Mouse (Mus musculus): ENCODE measurements at regions not wholly inside any gene's neighbourhood (a gene's known extent, or its start where the extent isn't known, plus 50 kb on each side); places are given as distances from the start of the nearest gene placed in this dataset.
A peak's percentile ranks its signal among the peaks of the same experiment; 100 is the strongest.

DNA sequence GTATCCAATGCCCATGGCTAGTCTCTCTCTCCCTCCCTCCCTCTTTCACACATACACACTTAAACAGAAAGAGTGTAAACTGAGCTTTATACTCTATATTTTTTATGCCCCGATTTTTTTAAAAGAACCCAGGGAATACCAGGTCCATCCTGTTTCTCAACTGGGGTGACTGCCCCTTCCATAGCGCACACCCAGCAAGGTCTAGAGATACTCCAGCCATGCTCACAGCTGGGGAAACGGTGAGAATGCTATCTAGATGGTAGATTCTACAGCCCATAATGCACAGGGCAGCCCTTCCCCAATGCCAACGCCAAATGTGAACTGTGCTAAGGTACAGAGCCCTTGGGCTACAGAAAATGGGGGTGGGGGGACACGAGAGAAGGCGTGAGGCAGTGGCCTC is 51.2 kb upstream of the Tln2 start:
- ATAC-seq (replicated peaks; ENCODE audit: poor library complexity) = no peak

DNA sequence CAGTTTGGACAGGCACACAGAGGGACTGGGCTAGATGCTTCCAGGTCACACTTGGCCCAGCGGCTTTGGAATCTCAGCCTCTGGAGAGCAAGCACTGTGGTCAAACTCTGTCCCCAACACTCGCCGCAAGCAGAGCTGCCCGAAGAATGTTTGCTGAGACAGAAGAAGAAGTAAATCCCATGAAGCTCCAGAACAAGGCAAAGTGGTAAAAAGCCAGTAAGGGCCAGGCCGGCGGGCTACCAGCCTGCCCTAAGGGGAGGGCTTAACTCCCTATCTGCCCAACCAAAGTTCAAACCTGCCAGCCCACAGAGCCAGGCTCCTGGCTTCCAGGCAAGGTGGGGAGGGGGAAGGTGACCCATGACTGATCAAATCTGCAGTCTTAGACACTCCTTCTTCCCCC is 52.2 kb upstream of the Tln2 start:
- no peak for ATAC-seq (replicated peaks; ENCODE audit: poor library complexity)

DNA sequence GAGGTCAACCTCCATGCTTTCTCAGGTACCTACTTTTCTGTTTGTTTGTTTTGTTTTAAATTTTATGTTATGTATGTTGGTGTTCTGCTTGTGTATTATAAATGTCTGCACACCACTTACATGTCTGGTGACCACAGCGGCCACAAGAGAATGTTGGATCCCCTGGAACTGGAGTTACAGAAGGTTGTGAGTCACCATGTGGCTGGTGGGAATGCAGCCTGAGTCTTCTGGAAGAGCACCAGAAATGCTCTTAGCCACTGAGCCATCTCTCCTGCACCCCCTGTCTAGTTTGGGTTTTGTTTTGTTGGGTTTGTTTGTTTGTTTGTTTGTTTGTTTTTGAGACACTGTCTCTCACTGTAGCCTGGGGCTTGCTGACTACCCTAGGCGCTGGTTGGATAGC is 52.6 kb upstream of the Tln2 start:
- no peak for ATAC-seq (replicated peaks; ENCODE audit: poor library complexity)

DNA sequence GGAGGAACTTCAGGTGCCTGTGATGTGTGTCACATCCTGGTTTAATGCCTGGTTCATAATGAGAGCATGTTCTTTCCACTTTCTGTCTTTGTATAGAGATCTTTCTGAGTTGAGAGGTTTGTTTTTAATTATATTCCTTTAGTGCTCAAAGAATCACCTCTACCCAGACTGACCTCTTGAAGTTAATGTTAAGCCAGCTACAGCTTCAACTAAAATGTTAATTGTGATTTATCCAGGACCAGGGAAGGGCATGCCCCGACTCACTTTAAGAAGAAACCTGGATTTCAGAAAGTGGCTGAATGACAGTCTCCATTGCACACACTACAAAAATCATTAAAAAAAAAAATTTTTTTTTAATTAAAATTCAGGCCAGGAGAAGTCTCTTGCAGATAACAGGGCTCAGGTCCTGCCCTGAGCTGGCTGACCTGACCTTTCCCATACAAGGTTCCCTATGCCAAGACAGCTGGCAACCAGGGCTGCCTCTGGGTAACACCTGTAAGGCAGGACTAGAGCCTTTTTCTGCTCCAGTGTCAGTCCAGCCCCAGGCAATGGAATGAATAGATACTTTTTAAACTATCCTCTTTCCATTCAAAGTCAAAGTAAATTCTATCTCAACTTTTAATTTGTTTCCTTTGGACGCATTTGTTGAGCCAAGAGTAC is 54.7 kb upstream of the Tln2 start:
- ATAC-seq (replicated peaks; ENCODE audit: poor library complexity) = no peak

DNA sequence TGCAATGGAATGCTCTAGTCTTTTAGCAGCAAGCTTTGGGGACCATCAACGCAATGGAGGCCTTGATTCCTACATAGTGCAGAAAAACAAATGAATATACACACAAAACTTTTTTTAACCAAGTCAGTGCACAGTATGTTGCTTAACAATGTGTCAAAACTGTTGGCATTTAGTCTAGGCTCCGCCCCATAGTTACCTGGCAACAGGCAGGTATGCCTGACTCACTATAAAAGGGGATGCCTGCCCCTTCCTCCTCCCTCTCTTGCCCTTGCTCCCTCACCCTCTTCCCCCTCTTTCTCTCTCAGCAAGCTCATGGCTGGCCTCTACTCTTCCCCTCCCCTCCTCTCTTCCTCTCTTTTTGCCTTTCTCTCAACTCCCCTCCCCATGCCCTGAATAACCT is 56.7 kb upstream of the Tln2 start:
- ATAC-seq (replicated peaks; ENCODE audit: poor library complexity) = no peak

DNA sequence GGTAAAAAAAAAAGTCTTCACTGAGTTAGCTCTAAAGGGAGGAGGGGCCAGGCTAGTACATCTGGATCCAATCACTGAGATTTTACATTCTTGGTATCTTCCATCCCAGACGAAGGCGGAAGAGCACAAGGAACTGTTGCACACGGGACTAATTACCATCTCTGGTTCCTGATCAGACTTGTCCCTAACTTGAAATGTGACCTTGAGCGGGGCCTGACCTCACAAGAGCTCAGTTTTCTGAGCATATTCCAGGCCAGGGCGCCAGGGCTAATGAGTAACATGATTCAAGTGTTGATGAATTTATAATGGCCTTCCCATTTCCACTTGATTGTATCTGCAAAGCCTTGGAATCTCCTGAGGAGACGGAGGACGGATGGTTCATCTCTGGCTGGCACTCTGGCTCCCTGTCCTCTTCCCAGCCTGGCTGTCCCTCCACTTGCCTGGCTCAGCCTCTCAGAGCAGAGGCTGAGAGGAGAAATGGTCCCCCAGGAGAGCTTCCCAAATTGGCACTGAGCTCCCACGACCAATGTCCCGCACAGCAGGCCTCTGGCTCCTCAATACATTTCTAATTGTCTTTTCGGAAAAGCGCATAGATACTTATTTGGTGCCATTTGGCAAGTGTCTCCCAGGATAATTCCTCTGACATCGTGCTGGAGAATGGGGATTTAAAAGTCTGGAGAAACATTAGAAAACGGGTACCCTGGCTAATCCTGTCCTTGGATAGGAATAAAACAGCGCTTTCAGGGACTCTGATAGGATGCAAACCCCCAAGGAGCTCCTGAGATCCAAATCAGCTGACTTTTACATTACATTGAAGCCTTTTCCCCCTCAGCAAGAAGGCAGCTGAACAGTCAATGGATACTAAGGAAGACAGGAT is 58.1 kb upstream of the Tln2 start:
- ATAC-seq (replicated peaks; ENCODE audit: poor library complexity) = no peak

DNA sequence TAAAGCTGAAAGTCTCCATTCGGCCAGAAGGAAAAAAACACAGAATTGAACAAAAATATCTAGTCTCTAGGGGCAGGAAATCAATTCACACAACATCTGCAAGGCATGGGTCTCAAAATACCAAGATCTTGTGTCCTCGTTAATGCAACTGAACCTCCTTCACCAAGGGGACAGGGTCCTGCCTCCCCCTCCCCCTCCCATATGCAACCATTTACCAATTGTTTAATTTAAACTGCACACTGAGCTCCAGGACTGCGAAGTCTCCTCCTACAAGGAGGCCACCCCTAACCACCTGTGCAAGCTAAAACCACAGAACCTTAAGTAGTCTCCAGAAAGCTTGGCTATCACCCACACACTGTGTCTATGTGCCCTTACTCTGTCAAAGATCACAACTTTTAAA is 61.4 kb upstream of the Tln2 start:
- no peak for ATAC-seq (replicated peaks; ENCODE audit: poor library complexity)

DNA sequence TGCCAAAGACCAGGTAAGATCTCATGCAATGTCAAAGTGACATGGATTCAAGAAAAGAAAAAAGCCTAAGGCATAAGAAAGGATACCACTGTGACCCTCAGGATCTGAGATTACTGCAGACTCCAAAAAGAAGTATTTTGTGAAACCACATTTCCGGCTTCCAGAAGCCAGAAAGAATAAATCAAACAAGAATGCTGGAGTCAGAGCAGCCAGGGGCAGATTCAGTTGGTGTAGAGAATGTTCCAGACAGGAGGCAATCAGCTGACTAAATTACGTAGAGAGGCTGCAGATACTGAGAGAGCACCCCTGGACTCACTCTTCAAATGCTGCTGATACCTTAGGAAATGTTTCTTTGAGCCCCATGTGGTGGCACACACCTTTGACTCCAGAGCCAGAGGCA is 67.7 kb upstream of the Tln2 start:
- no peak for ATAC-seq (replicated peaks; ENCODE audit: poor library complexity)

DNA sequence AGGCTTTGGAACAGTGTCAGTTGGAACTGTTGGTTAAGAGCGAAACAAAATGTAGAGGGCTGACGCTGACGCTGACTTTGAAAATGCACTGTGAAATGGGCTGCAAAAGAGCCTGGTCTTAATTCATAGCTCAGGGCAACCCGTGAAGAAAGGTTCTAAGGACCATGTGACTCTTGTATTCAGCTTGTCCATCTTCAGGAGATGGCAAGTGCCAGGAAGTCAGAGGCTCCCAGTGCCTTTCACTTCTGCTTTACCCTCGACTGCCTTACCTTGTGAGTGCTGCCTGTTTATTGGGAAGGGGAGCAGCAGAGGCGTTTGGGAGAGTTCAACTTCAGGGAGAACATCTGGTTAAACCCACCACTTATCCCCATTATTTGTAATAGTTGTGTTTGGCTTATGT is 70.1 kb upstream of the Tln2 start:
- ATAC-seq (replicated peaks; ENCODE audit: poor library complexity) = no peak

DNA sequence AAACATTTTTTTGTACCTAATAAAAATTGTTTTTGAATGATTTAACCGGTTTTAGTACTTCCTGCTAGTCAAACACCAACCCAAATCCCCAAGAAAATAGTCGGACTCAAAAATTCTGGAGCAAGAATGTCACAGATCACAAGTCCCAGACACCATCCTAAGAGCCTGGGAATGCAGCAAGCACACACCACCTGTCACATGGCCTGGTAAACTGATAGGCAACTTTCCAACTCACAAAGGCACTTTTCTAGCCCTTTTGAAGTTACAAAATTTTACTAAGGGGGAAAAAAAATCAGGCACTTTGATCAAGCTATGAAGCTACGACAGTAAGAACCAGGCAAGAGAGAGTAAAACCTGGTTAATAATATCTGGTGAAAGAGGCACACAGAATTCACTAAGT is 70.7 kb upstream of the Tln2 start:
- ATAC-seq (replicated peaks; ENCODE audit: poor library complexity) = no peak

DNA sequence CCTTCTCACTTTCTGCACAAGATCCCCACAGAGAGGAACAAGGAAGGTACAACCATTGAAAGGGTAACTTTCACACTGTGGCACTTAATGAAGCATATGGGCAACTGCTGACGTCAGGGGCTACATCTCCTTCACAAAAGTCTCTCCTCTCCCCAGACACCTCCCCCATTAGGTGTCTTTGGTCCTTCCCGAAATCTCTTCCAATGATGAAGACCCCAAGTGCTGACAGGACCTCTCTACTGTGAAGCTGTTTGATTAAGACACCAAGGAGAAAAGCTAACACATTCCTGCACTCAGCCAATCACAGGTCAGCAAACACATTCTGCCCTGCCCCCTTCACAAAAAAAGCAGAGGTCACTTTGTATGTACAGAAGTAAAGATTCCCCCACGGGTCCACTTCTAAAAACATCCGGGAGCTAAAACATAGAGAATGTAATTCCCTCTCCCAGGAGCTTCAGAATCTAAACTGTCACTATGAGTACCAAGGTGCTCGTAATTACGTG is 72.3 kb upstream of the Tln2 start:
- no peak for ATAC-seq (replicated peaks; ENCODE audit: poor library complexity)

DNA sequence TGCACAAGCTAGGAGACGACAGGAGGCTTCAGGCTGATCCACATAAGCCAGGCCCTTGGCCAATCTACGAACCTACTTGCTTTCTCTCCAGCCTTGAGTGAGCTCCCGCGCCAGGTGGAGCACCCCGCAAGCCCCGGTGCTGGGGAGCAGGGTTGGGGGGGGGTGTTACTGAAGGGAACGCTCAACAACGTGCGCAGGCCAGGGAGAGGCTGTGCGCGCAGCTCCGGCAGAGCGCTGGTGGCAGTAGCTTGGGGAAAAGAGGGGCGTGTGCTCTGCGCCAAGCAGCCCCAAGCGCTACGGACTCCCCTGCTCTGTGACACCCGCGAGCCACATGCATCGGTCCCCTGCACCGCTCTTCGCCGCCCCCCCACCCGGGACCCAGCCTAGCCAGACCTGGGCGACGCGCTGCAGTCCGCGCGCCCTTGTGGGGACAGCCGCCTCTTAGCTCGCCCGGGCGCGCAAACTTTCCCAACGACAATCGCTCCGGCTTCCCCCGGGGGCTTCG is 73.1 kb upstream of the Tln2 start:
- ATAC-seq (replicated peaks; ENCODE audit: poor library complexity) = no peak

DNA sequence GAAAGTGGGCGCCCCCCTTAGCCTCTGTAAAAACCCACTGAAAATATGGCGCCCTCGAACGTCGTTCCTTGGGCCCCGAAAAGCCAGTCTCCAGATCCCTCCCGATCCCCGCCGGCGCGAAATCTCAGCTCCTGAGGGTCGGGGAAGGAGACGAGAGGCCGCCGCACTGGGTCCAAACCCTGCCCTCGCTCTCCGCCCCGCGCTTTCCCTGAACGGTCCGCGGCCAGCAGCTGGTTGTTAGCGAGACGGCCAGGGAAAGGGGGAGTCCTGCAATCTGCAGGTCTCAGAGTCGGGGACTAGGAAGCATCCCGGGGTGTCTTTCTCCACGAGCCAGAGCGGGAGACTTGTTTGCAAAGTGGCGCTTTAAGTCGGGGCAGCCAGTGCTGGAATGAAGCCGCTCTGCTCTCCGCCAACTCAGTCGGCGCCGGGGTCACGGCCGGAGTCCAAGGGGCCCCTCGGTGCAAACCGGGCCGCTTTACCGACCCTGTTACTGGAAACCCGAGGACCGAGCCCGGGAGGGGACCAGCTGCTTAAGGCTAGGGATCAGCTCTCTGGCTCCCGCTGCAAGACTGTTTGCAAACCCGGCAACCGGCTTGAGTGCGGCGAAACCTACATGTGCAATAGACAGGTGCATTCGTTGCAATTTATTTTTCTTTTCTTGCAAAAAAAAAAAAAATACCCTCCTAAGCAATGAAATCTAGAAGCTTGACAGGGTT is 73.7 kb upstream of the Tln2 start:
- no peak; the same call in 1 of the 2 replicates for ATAC-seq (replicated peaks; ENCODE audit: poor library complexity)

DNA sequence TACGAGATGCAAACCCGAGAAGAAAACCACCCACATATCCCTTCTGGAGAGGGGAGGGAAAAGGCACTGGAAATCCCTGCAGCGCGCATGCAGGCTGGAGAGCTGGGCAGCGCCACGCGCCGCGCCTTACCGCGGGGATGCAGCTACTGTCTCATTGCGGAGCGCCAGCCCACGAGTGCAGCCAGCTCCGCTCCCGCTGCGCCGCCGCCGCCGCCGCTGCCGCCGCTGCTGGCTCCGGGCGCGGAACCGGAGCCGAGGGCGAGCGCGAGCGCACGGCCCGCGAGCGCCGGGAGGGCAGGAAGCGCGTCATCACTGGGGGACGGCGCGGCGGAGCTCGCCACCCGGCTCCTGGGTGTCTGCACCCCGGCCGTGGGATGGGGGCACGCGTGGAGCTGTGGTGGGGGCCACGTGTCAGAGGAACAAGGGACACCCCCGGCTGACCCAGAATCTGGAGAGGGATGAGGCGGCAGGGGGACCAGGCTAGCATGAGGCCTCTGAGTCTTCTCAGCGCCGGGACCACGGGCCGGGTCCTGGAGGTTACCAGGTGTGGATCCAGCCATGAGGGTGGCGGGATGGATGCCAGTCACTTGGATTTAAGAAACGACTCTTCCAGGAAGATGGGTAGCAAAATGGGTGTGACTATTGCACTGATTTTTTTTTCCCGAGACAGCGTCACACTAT is 74.4 kb upstream of the Tln2 start:
- peak; percentile 61 for ATAC-seq (replicated peaks; ENCODE audit: poor library complexity)

DNA sequence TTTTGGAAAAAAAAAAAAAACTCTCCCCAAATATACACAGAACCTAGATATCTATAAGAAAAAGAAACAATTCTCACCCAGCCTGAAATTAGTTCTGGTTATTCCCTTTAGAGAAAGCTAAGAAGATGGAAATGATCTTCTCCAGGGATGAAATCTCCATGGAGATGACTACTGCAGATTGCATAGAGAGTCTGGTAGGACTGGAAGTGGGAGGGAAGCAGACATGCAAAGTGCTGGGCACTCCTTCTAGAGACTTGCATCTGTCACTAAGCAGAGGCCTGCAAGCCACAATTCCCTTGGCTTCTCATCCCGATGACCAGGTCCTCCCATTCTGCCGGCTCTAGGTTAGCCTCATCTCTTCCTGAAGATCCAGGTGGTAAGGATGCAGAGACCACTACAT is 87.3 kb upstream of the Tln2 start:
- ATAC-seq (replicated peaks; ENCODE audit: poor library complexity) = no peak

DNA sequence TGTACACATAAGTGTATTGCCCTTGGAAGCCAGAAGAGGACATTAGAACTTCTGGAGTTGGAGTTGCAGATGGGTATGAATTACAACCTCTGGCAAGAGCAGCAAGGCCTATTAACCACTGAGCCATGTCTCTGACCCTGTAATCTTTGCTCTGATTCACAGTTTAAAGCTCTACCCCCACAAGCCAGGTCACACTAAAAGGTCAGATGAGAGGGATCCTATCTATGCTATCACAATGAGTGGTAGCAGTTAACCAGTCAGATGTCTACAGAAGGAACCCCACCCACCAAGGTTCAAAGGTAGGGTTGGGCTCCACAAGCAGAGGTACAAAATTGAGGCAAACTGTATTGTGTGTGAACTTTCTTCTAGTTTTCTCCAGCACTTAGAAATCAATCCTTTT is 94.5 kb upstream of the C2cd4b start:
- no peak for ATAC-seq (replicated peaks; ENCODE audit: poor library complexity)

DNA sequence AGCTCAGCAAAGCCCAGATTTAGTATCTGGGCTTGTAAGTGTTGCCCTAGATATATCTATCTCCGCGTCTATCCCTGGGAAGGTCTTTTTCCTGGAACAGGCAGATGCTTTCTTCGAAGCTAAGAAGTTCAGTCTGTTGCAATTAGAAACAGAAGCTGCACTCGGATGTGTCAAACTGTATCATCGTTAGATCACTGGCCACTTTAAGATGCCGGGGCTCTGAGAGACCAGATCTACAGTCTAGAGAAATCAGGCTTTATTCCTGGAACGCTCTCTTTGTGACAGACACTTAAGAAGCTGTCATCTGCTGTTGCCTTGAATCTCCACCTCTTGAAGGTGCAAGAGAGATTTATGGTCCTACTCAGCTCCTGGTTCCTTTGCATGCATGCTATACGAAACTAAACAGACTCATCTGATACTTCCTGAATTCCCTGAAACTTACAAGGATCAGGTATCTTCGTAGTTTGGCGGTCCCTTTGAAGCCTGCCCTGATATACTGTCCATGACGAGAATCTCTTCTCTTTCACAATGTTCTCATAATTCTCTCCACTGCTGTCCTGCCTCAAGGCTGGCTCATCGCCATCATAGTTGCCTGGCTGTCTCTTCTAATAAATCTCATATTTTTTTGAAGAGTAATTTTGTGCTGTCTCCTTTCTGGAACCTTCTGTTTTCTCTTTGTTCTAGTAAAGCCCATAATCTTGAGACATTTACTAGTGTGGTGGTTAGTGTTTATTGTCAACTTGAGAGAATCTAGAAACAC is 88.8 kb upstream of the C2cd4b start:
- ATAC-seq (replicated peaks; ENCODE audit: poor library complexity) = no peak

DNA sequence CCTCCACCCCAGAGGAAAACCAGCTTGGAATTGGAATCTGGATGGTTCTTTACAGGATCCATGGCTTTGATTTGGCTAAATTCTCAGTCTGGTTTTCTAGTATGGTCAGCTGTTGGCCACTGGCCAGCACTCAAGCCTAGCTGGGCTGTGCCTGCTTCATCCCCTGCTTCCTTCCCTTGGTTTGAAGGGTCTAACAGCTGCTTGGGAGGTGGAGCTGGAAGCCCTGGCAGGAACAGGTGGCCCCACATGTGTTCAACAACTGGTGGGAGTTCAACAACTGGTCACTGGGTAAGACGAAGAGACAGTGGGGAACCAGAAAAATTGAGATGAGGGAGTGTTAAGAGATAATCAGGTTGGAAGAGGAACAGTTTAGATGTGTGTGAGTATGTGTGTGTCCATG is 82.3 kb upstream of the C2cd4b start:
- ATAC-seq (replicated peaks; ENCODE audit: poor library complexity) = no peak

DNA sequence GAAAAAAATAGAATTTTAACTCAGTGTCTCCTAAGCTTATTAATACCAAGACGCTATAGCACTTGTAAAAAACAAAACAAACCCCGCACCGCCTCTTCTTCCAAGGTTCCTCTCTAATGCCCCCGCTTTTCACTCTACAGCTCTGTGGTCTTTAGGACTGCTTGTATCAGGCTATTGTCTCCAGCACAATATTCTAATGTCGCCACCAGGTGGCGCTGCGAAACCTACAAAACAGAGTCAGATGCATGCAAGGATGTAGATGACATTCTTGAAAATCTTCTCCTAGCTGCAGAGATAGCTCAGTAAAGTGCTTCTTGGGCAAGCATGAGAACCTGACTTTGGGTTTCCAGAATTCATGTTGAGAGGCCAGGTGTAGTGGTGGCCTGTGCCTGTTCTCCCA is 75.9 kb upstream of the C2cd4b start:
- ATAC-seq (replicated peaks; ENCODE audit: poor library complexity) = 0 out of 2 replicates have a peak, but pooled peaks have one; percentile 42

DNA sequence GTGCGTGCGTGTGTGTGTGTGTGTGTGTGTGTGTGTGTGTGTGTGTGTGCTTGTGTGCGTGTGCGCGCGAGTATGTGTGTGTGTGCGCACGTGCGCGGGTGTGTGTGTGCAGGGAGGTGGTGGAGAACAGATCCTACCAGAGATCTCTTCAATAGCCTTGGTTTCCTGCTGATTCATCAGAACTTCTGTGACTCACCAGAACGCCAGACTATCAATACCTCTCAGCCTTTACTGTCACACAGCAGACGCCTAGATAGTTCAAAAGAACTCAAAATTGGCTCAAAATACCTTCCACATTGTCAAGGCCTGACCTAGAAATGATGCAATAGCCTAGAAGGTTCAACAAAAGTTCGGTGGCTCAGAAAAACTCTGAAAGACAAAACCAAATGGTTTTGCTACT is 66.8 kb upstream of the C2cd4b start:
- no peak for ATAC-seq (replicated peaks; ENCODE audit: poor library complexity)

Data from megakaryocyte progenitor cell, adult 5-6 weeks (primary cell).